Mouse (Mus musculus) regulatory T cell (primary cell): Measurements from ENCODE around the gene Fam214b.

Source experiments
- in situ Hi-C: fragments of 300-600 bp; cut with MboI, MseI; formaldehyde crosslinking; loops from one replicate; pipeline ENCODE4 v1.15.1; 2025; ENCODE audit warnings: high pct_unique_total_duplicates

Gene Fam214b

DNA sequence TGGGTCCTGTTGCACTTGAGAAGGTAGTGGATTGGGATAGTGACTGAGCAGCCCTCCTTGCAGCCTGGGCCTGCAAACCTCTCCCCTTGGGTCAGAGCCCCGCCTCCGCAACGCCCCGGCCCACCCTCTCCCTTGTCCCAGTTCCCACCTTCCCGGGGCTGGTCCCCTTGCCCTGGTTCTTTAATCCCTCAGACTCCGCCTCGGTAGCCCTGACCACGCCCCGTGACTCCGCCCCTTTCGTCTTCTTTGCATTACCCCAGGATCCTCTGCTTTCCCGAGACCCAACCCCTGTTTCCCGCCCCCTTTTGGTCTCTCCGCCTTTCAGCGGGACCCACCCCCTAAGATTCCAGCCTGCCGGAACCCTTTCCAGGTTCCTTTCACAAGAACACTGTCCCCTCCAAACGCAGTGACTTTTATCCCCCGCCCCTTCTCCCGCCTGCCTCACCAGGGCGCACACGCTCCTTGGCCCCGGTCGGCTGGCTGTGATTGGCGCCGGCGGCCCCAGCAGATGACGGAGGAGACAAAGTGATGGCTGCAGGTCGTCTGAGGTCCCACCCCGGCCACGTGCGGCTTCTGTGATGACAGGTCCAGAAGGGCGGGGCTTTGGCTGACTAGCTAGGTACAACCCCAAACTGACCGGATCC lies at the start of gene Fam214b:
TSS of gene Fam214b (minus strand) at position 562 of the 644 bp plus-strand sequence.
- in situ Hi-C loops: loop anchor here (10.0 to 25.0 kb wide), 3 partner anchors 379 to 1483 kb away; partner anchors contain the start of genes Dnaic1, Fam166b, Fam219a and Glipr2

GRCm38 (mm10) chr4:43091183-43091582 lies 45.2 kb upstream of the Fam214b start:
- in situ Hi-C loops: no loop called here

DNA sequence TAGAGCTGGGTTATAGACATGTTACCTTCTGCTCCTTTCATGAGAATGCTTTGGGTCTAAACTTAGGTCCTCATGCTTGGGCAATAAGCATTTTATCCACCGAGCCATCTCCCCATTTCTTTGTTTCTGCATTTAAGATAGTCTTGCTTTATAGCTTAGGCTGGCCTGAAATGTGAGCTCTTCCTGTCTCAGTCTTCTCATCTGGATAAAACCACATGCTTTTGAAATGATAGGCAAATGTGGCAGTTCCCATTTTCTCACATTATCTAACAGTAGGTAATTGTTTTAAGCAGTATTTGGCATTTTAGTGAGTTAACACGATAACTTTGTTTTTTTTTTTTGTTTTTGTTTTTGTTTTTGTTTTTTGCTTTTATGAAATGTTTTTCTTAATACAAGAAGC lies 43.9 kb upstream of the Fam214b start:
- in situ Hi-C loops: no loop called here

DNA sequence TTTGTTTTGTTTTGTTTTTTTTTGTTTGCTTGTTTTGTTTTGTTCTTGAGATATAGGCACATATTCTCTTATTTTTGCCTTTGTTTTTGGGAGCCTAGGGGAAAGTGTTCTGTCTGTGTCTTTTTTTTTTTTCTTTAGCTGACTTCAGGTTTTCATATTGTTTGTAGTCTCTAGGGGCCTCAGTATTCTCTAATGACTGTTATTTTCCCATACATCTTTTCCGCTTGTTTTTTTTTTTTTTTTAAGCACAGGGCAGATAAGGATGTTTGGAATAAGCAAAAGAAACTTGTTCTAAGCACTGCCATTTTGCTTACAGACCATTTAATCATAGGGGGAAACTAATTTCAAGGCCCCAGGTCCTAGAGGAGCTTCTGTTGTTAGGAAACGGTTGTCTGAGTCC lies 36.4 kb upstream of the Fam214b start:
- in situ Hi-C loops: no loop called here

- in situ Hi-C loops: no loop called here
Observed at GRCm38 (mm10) chr4:43078071-43078718, 32.2 kb upstream of the Fam214b start.

DNA sequence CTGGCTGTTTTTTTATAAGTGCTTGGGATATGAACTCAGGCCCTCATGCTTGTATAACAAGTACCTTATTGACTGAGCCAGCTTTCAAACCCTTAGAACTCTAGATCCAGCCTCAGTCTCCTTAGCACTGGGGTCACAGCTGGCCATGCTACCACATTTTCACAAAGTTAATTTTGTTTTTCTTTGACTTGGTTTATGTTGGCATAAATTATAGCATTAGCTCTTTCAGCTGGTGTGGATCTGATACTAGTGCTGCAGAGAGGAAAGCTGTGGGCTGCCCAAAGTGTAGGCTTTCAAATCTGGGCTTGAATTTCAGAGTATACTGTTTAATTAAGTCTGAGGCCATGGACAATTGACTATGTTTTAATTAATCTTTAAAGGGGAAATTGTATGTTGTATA lies 28.9 kb upstream of the Fam214b start:
- in situ Hi-C loops: no loop called here

GRCm38 (mm10) chr4:43065471-43065870 lies 19.5 kb upstream of the Fam214b start:
- in situ Hi-C loops: no loop called here

- in situ Hi-C loops: no loop called here
Observed at GRCm38 (mm10) chr4:43060286-43060685, 14.3 kb upstream of the Fam214b start.

GRCm38 (mm10) chr4:43059697-43060096 lies 13.7 kb upstream of the Fam214b start:
- in situ Hi-C loops: no loop called here

DNA sequence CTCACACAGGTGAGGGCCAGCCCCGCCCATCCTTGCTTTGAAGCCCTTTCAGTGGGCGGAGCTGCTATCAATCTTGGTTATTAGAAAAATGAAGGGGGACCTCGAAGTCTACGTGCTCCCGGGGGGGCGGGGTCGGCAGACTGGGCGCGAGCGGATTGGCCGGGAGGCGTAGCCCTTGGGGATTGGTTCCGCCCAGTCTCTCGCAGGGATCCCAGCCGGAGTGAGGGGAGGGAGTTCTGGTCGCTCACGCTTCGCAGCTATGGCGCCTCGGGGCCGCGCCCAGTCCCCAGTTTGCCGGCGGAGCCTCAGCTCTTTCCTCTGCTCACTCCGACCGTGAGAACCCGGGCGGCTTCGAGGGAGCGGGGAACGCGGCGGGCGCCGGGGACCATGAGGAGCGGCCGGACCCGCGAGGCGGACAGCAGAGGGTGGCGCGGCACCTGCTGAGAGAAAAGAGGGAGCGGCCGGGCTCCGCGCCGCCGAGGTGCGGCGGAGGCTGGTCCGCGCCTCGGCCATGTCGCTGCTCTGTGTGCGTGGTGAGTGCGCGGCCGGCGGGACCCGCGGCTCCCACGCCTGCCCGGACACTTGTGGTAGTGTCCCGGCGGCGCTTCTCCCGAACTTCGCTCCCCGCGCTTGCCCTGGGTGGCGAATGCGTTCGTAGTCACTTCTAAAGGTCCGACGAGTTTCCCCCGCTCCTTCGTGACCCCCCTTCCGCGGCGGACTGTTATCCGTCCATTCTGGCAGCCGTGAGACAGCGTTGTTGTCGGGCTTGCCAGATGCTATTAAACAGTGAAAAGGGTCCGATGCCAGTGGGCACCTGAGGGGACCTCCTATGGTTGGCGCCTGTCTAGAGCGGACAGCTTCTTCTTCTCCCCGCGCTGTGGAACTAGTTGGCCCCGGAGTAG lies 13.0 kb upstream of the Fam214b start, which contains the start of gene Unc13b:
TSS of gene Unc13b (plus strand) at position 201 of the 902 bp plus-strand sequence.
- in situ Hi-C loops: no loop called here

GRCm38 (mm10) chr4:43058392-43058752 lies 12.4 kb upstream of the Fam214b start:
- in situ Hi-C loops: no loop called here

DNA sequence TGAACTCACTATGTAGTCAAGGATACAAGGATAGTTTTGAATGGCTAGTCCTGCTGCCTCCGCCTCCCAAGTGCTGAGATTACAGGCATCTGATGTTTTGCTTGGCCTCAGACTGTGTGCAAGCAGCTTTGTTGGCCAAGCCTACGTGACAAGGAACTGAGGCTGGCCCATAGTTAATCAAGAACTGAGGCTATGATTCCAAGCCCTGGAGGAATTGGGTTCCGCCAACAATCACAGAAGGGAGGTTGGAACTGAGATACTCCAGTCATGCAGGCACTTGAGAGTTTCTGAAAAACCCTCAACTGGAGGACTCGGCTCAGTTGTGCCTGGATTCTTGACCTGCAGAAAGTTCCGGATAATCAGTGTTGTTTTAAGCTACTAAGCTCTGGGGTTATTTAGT lies 11.6 kb upstream of the Fam214b start:
- in situ Hi-C loops: no loop called here

DNA sequence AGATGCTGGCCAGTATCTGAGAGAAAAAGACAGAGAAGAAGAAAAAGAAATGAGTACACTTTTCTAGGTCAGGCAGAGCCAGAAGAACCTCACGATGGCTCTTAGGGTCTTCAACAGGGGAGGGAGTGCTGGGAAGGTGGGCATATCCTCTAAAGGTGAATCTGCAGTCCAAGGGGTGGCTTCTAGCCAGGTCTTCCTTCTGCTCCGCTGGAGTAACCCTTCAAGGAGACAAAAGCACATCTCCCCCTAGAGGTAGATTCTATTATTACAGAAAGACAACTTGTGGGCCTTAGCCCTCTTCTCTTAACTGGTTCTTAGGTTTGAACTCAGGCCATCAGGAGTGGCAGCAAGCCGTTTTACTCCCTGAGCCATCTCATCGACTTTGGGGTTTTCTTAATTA lies 6.6 kb upstream of the Fam214b start:
- in situ Hi-C loops: no loop called here

- in situ Hi-C loops: loop anchor here (10.0 to 25.0 kb wide), 3 partner anchors 378 to 1485 kb away; partner anchors contain the start of genes Dnaic1, Fam166b, Fam219a and Glipr2
Observed at GRCm38 (mm10) chr4:43047231-43047630, 1.2 kb upstream of the Fam214b start.

- in situ Hi-C loops: loop anchor here (10.0 to 25.0 kb wide), 3 partner anchors 378 to 1484 kb away; partner anchors contain the start of genes Dnaic1, Fam166b, Fam219a and Glipr2
Observed at GRCm38 (mm10) chr4:43046607-43047006, 587 bp upstream of the Fam214b start.

- in situ Hi-C loops: loop anchor here (10.0 to 25.0 kb wide), 3 partner anchors 380 to 1483 kb away; partner anchors contain the start of genes Dnaic1, Fam166b, Fam219a and Glipr2
Observed at GRCm38 (mm10) chr4:43045285-43045658, 748 bp downstream of the Fam214b start.

GRCm38 (mm10) chr4:43044673-43045072 lies 1.3 kb downstream of the Fam214b start:
- in situ Hi-C loops: loop anchor here (10.0 to 25.0 kb wide), 3 partner anchors 380 to 1482 kb away; partner anchors contain the start of genes Dnaic1, Fam166b, Fam219a and Glipr2

DNA sequence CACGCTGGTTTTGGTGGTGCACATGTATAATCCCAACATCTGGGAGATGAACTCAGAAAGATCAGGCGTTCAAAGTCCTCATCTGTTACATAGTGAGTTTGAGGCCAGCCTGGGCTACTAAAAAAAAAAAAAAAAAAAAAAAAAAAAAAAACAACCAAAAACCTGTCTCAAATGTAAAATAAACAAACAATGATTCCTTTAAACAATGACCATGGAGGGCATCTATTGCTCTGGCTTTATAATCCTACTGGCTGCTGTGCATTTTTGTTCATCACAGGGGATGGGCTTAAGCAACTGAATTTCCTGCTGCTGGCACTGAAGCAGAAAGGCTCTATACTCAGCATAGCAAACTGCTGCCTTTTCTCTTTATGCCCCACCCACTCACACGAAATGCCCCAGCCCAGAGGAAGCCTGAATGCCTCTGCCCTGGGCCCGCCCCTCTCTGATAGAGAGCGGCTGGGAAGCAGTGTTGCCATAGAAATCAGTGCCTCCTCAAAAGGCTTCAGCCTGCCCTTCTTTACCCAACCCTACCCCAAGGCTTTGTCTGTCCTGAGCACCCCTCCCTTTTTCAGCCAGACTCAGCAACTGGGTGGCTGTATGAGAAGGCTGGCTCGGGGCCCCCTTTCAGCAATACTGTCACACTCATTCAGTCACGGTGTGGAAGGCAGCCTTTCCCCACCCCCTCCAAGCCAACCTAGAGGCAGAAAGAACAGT lies 2.2 kb downstream of the Fam214b start:
- in situ Hi-C loops: loop anchor here (10.0 to 25.0 kb wide), 3 partner anchors 381 to 1482 kb away; partner anchors contain the start of genes Dnaic1, Fam166b, Fam219a and Glipr2

DNA sequence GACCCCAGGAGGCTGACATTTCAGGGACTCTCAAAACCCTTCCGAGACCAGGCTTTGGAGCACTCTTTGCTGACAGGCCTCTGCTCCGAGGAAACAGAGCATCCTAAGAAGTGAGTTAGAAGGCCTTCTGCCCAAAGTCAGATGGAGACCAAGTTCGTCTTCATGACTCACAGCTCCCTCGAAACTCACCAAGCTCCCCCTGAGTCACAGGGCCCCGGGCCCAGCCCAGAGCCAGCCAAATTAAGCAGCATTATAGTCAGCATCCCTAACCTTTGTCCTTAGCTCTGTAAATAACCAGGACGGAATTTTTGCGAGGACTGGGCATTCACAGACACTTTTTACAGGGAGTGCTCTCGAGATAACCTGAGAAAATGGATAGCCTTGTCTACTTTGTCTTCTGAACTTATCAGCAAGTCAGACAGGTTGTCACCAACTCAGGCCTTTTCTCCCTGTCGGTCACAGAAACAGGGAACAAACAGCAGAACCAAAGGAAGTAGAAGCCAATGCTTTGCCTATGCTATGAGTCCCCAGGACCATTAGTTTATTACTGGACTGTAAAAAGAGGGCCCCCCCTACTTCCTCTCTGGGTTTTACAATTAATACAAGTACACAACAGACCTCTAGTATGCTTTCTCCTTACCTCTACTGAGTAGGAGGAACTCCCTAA lies 5.0 kb downstream of the Fam214b start:
- in situ Hi-C loops: loop anchor here (10.0 to 25.0 kb wide), 3 partner anchors 384 to 1479 kb away; partner anchors contain the start of genes Dnaic1, Fam166b, Fam219a and Glipr2

GRCm38 (mm10) chr4:43040114-43040572 lies 5.9 kb downstream of the Fam214b start:
- in situ Hi-C loops: loop anchor here (10.0 to 25.0 kb wide), 3 partner anchors 385 to 1478 kb away; partner anchors contain the start of genes Dnaic1, Fam166b, Fam219a and Glipr2
